Mouse (Mus musculus): ENCODE measurements around the gene 1700021F07Rik.

1700021F07Rik gene

DNA sequence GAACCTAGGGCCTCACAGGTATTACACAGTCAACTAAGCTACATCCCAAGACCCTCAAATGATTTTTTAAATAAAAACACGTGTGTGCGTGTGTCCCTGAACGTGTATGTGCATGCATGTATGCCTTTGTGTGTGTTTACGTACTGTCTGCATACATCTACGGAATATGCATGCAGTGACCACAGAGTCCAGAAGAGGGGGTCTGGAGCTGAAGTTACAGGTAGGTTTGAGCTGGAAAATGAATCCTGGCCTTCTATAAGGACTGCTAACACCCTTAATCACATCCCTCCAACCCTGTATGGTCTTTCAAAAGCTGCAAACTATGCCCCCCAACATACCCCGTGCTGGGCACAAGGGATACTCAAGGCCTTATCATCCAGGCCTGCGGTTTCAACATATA lies 41.0 kb downstream of the 1700021F07Rik start:
- DNase-seq (ENCODE audit: low read depth, low spot score) = no peak

DNA sequence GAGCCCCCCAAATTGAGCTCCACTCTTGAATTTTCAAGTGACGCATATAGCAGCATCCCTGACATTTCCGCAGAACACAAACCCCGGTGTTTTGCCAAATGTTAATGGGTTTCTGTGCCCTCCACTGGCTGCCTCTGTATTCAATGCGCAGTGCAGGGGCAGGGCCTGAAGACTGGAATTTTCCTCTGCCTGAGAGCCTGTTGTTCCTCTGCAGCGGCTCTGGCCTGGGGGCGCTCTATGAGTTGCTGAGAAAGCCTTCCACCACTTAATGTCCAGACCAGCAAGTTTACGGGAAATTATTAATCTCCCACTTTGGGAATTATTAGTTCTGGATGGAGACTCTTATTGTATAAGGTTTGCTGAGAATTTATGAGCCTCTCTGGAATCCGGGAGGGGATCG lies 41.8 kb downstream of the 1700021F07Rik start:
- no peak for DNase-seq (ENCODE audit: low read depth, low spot score)

Data from c-Kit-negative CD71-positive TER-119-positive erythroid progenitor cells, embryonic 14.5 days (primary cell).